Mouse (Mus musculus): ENCODE results near the gene Gpr152.

- no peak for TF ChIP-seq CTCF (IDR thresholded peaks at IDR 0.05; ENCODE audit: insufficient read depth, low read depth, low read length)
- TF ChIP-seq POLR2A (IDR thresholded peaks at IDR 0.05; ENCODE audit: insufficient read depth, low read depth, low read length) = no peak
Observed at GRCm38 (mm10) chr19:4183689-4184088, 44.1 kb downstream of the Gpr152 start.

Data from olfactory bulb, adult 2 months (tissue).